Mouse (Mus musculus) brain, adult 2 months (tissue): ENCODE measurements at regions not wholly inside any gene's neighbourhood (a gene's known extent, or its start where the extent isn't known, plus 50 kb on each side); places are given as distances from the start of the nearest gene placed in this dataset.
A peak's percentile ranks its signal among the peaks of the same experiment; 100 is the strongest.
"Not testable (repeated sequence)": the region's sequence is repeated elsewhere in the genome, so short reads cannot be mapped to it uniquely, and the experiment has no call there.

Source experiments
- DNase-seq: peaks from one replicate; pipeline ENCODE4 v3.0.0; 2011; ENCODE audit warnings: low read depth, low spot score

DNA sequence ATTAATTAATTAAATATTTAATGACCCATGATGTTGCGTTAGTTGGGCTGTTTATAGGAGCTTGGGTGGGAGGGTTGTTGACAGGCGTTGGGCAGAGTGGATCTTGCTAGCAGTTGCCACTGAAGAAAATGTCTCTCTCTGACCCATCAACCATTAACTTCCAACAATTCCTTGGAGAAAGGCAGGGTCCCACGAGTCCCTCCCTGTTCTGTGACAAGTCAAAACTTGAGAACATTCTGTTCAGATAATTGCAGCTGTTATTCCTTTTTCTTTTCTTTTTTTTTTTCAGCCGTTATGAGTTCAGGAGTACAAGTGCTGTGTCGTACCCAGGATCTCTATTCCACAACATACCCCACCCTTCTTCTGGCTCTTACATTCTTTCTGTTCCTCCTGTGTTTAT is 59.8 kb upstream of the Tnfrsf21 start:
- DNase-seq = no peak

GRCm38 (mm10) chr17:42954722-42955121 is 61.6 kb upstream of the Tnfrsf21 start:
- no peak for DNase-seq

DNA sequence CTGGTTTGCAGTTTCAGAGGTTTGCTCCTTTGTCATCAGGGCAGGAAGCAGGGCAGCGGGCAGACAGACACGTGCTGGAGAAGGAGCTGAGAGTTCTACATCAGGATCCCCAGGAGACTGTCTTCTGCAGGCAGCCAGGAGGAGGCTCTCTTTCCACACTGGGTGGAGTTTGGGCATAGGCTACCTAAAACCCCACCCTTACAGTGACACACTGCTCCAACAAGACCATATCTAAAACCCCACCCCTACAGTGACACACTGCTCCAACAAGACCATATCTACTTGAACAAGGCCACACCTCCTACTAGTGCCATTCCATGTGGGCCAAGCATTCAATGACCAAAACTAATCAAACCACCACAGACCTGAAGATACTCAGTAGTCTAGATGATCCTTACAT is 68.0 kb upstream of the Cd2ap start:
- DNase-seq = no peak

- peak; percentile 92 for DNase-seq
Measured at GRCm38 (mm10) chr17:42943272-42943696, 66.8 kb upstream of the Cd2ap start.

DNA sequence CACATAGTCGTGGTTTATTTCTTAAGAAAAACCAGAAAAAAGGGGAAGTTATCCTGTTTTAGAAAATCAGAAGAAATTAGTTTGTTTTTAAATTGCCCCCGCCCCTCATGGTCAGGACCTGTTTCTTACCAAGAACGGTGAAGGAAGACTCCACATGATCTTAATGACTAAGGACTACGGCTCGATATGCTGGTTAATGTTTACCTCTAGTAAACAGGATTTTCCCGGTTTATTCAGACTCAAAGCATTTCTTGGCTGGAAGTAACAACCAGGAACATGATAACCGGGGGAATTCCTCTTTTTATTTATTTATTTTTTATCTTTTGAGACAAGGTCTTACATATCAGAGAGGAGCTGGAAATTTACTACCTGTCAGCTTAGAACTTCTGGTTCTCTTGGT is 63.0 kb upstream of the Cd2ap start:
- no peak for DNase-seq

GRCm38 (mm10) chr17:42938579-42938978 is 62.1 kb upstream of the Cd2ap start:
- DNase-seq = no peak

DNA sequence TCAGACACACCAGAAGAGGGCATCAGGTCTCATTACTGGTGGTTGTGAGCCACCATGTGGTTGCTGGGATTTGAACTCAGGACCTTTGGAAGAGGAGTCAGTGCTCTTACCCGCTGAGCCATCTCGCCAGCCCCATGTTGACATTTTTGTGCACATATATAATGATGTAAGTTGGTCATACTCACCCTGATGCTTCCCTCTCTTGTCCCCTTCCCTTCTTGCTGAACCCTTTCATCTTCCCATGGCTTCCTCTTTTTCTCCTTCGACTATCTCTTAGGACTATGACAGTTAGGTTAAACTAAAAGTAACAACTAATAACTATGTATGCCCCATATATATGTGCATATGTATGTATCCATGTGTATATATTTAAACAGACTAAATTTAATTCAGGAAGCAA is 61.0 kb upstream of the Cd2ap start:
- DNase-seq = not testable (repeated sequence)

- DNase-seq = peak; percentile 13
Measured at GRCm38 (mm10) chr17:42934068-42934467, 57.6 kb upstream of the Cd2ap start.

DNA sequence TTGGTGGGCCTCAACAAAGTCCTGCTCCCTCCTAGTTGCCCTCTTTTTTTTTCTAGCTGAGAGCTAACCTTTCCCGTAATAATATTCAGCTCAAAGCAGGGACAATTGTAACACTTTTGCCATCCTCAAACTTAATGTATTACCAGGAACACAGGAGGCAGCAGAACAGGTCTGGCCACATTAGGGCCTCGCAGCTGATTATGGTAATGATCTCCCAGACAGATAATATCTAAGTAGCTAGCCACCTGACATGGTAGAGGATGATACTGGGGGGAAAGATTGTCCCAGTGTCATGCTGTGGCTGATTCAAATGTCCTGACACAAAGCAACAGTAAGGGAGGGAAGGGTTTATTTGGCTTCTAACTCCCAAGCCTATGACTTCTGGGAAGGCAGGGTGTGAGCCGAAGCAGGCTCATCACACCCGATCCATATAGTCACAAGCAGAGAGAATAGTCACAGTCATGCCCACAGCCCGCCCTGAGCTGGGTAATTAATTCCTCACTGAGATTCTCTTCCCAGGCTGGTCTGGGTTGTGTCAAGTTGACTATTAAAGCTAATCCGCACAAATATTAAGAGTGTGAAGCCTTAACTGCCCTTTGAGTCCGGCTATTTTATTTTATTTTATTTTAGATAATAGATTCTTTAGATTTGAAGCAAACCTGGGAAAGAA is 57.0 kb upstream of the Cd2ap start:
- DNase-seq = no peak

- DNase-seq = no peak
Measured at GRCm38 (mm10) chr17:42927320-42927719, 50.9 kb upstream of the Cd2ap start.
